Mouse (Mus musculus) lung, postnatal 14 days (tissue): ENCODE data around the gene Asic2.

Experiments
- DNase-seq: peaks from one replicate; pipeline ENCODE4 v3.0.0; 2021

Gene Asic2

GRCm38 (mm10) chr11:81948021-81948420, 20.2 kb downstream of the Asic2 start:
- DNase-seq: no peak

GRCm38 (mm10) chr11:81942167-81942566, 26.1 kb downstream of the Asic2 start:
- DNase-seq: no peak

GRCm38 (mm10) chr11:81940988-81941387, 27.3 kb downstream of the Asic2 start:
- DNase-seq: no peak

GRCm38 (mm10) chr11:81937516-81937915, 30.7 kb downstream of the Asic2 start:
- no peak for DNase-seq

- DNase-seq: no peak
Observed at GRCm38 (mm10) chr11:81926393-81926792, 41.9 kb downstream of the Asic2 start.

- DNase-seq: no peak
Observed at GRCm38 (mm10) chr11:81923626-81924025, 44.6 kb downstream of the Asic2 start.

- DNase-seq: no peak
Observed at GRCm38 (mm10) chr11:81923096-81923495, 45.2 kb downstream of the Asic2 start.

- no peak for DNase-seq
Observed at GRCm38 (mm10) chr11:81915501-81915900, 52.8 kb downstream of the Asic2 start.

- no peak for DNase-seq
Observed at GRCm38 (mm10) chr11:81913071-81913470, 55.2 kb downstream of the Asic2 start.

- no peak for DNase-seq
Observed at GRCm38 (mm10) chr11:81909397-81909894, 58.8 kb downstream of the Asic2 start.

GRCm38 (mm10) chr11:81908760-81909159, 59.5 kb downstream of the Asic2 start:
- no peak for DNase-seq

GRCm38 (mm10) chr11:81902318-81902717, 65.9 kb downstream of the Asic2 start:
- DNase-seq: no peak

GRCm38 (mm10) chr11:81897547-81898354, 70.5 kb downstream of the Asic2 start:
- DNase-seq: no peak

GRCm38 (mm10) chr11:81896511-81896910, 71.7 kb downstream of the Asic2 start:
- DNase-seq: no peak

GRCm38 (mm10) chr11:81871506-81872213, 96.6 kb downstream of the Asic2 start:
- DNase-seq: no peak

GRCm38 (mm10) chr11:81865661-81866382, 102.4 kb downstream of the Asic2 start:
- no peak for DNase-seq

- DNase-seq: no peak
Observed at GRCm38 (mm10) chr11:81860250-81860972, 107.8 kb downstream of the Asic2 start, which contains the start of gene 5530401A14Rik. Gene 5530401A14Rik (plus strand): TSS chr11:81860673.

GRCm38 (mm10) chr11:81847773-81848490, 120.3 kb downstream of the Asic2 start:
- DNase-seq: no peak

- DNase-seq: no peak
Observed at GRCm38 (mm10) chr11:81845686-81846036, 122.6 kb downstream of the Asic2 start.

- peak; percentile 42 for DNase-seq
Observed at GRCm38 (mm10) chr11:81845010-81845685, 123.1 kb downstream of the Asic2 start.

- no peak for DNase-seq
Observed at GRCm38 (mm10) chr11:81841001-81841400, 127.3 kb downstream of the Asic2 start.
